Mouse (Mus musculus): ENCODE data around the gene Gnb4. TPM values are rescaled to one million over a fixed set of nuclear protein-coding genes. Genes with fewer than 3 reads are reported as not detected.

Gnb4 gene
- 7.4 and 7.8 TPM in 2 replicates for polyA plus RNA-seq (2012)

DNA sequence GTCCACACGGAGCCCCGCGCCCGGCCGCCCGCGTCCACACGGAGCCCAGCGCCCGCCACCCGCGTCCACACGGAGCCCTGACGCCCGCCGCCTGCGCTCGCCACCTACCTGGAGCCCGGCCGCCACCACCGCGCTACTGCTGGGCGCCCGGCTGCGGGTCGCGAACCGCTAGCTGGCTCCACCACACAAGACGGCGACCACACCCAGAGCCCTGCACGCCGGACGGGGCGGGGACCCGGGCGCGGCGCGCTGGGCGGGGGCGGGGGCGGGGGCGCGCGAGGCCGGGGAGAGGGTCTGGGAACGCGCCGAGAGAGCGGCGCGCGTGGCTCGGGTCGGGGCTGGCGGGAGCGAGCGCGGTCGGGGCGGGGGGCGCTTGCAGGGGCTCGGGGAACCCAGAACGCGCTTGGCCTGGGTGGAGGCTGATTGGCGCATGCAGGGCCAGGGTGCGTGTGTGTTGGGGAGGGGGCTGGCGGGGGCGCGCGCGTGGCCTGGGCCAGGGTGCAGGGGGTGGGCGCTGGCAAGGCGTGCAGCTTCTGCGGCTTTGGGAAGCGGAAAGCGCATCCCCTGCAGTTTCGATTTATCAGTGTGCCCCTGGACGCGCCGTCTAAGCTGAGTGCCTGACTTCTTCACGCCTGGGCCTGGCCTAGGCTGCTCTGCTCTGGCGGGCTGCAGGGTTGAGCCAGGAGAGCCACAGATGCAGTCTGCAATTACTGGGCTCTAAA is at the start of gene Gnb4:
Gnb4 (minus strand) TSS at position 255 of the 722 bp plus-strand sequence.

Other genes starting within 250 kb of the Gnb4 start
- 2.2 and 2.3 TPM in 2 replicates for gene Pik3ca, start 218.9 kb downstream of the Gnb4 start, polyA plus RNA-seq (2012)
- not detected in 2 replicates for gene Kcnmb3, start 124.4 kb downstream of the Gnb4 start, polyA plus RNA-seq (2012)
- 4.0 and 5.2 TPM in 2 replicates for gene Zfp639, start 106.3 kb downstream of the Gnb4 start, polyA plus RNA-seq (2012)
- 4.1 and 6.7 TPM in 2 replicates for gene Mfn1, start 87.1 kb downstream of the Gnb4 start, polyA plus RNA-seq (2012)
- 19.6 and 21.4 TPM in 2 replicates for gene Actl6a, start 89.7 kb upstream of the Gnb4 start, polyA plus RNA-seq (2012)
- 48.5 and 55.0 TPM in 2 replicates for gene Ndufb5, start 120.4 kb upstream of the Gnb4 start, polyA plus RNA-seq (2012)
- gene Mrpl47, start 121.0 kb upstream of the Gnb4 start, polyA plus RNA-seq (2012), result 1.3 and 1.9 TPM in 2 replicates
- not detected in 2 replicates for gene Usp13, start 201.0 kb upstream of the Gnb4 start, polyA plus RNA-seq (2012)

Measured in megakaryocyte-erythroid progenitor cell, adult 5 weeks (primary cell).